Mouse (Mus musculus): ENCODE measurements around the gene Lamtor2.

Lamtor2 gene

DNA sequence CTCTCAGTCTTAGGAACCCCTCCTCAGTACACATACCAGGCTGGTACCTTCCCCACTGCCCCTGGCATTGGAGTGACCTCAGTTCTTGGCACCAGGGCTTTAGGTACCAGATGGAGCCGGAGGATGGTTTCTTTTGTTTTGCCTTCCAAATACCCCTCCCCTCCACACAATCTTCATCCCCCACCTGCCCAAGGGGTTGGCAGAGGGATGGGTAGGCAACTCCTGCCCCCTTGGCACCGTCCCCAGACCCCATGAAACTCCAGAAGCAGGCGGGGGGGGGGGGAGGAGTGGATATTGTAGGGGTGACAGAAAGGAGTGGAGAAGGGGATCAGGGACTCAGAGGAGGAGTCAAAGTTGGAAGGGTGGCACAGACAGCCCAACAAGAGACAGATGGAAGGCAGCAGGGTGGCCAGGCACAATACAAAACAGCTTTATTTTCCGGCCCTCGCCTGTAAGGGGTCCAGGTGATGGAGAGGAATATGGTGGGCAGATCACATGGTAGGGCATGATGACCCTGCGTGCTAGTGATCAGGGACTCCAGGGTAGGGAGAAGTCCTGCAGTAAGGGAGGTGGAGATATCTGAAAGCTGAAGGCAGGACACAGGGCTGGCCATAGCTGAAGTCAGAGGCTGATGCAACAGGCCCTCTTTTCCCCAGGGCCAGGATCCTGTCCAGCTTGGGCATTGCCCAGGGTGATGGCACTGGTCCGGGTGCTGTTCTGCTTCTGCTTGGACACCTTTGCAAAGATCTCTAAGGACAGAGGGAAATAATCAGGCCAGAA is 11.1 kb downstream of the Lamtor2 start:
- DNase-seq, result no peak

GRCm38 (mm10) chr3:88540085-88540484 is 12.8 kb downstream of the Lamtor2 start:
- DNase-seq, result no peak

GRCm38 (mm10) chr3:88539397-88539796 is 13.5 kb downstream of the Lamtor2 start:
- no peak for DNase-seq

DNA sequence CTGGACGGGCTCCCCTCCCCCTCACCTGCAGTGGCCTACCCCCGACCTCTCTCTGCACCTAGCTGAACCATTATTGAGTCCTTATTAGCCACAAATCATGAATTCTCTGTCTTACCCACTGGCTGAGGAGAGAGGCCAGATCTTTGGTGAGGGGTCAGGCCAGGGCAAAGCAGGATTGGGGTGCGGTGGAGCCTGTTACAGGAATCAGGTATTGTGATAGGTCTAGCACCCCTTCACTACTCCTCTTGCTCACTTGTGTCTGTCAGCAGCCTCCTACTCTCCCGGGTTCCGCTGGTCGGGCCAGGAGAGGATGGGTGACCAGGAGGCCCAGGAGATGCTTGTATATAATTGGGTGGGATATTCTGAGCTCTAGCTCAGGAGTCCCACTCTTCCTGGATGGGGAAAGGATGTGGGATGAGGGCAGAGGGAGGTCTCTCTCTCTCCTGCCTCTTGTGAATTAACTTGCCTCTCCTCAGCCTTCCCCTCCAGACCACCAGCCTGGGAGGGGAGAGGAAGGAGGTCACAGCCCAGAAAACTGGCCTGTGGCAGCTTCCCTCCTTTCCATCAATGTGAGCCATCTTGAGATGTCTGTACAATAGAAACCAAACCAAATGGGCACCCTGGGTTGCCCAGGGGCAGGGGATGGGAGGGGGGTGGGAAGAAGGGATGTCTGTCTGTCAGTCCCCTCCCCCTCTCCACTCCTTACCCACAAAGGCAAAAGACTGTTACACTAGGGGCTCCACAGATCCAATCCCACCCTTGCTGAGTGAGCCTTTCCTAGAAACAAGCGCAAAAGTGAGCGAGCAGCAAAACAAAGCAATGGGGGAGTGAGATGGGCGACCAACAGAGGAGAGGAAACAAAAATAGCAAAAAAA is 14.4 kb downstream of the Lamtor2 start:
- no peak for DNase-seq

DNA sequence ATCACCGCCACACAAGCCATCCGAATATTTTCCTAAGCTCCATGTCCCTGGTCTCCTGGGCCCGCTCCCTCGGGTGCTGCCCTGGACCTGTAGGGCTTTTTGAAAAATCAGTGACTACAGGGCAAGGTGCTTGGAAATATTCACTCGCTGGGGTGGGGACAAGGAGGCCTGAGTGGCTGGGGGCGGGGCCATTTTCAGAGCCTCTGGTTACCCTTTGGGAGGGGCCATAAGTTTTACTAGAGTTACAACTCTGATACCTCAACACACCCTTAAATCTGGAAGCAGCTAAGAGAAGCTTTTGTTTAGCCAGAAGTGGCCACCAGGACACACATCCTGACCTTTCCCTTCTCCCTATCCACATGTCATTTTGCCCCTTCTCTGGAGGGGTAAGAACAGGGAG is 15.7 kb downstream of the Lamtor2 start:
- DNase-seq, result peak; percentile 54

- peak; percentile 91 for DNase-seq
Measured at GRCm38 (mm10) chr3:88536103-88536930, 16.6 kb downstream of the Lamtor2 start.

- DNase-seq, result no peak
Measured at GRCm38 (mm10) chr3:88535527-88535926, 17.3 kb downstream of the Lamtor2 start.

- DNase-seq, result no peak
Measured at GRCm38 (mm10) chr3:88535005-88535404, 17.9 kb downstream of the Lamtor2 start.

GRCm38 (mm10) chr3:88533706-88534105 is 19.2 kb downstream of the Lamtor2 start:
- no peak for DNase-seq

- DNase-seq, result no peak
Measured at GRCm38 (mm10) chr3:88532689-88533511, 20.0 kb downstream of the Lamtor2 start.

- DNase-seq, result no peak
Measured at GRCm38 (mm10) chr3:88532299-88532674, 20.6 kb downstream of the Lamtor2 start, which contains the start of gene Mex3a. Mex3a (plus strand) TSS chr3:88532395.

- peak; percentile 89 for DNase-seq
Measured at GRCm38 (mm10) chr3:88531348-88532298, 21.3 kb downstream of the Lamtor2 start.

DNA sequence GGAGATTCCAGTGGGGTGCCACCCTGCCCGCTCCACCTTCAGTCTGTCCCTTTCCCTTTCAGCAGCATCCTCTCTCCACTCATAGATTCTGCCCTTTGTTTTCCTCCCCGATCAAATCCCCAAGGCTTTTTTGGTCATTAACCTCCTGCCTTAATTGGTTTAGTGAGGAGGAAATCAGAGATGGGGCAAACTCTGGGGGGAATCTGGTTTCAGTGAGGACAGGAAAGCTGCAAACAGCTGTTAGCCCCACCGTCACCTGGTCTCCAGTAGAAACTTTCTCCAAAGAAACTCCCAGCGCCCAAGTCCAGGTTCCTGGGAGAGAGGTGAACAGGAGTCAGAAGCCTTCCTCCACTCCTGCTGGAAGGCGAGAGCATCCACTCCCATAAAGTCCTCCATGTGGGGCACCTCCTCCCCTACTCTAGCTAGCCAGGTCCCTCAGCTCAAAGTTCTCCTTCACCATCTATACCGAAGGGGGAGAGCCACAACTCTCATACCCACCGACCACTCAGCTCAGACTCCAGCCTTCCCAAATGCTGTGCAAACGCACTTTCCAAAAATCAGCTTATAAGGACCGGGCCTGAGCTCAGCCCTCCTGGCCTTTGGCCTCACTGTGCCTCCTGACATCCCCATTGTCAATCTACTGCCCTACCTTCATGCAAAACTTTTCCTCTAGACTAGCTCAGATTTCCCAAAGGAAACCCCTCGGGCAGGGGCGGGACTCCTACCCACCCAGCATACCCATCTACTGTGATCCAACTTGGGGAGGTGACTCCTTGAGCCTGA is 22.6 kb downstream of the Lamtor2 start:
- no peak for DNase-seq

DNA sequence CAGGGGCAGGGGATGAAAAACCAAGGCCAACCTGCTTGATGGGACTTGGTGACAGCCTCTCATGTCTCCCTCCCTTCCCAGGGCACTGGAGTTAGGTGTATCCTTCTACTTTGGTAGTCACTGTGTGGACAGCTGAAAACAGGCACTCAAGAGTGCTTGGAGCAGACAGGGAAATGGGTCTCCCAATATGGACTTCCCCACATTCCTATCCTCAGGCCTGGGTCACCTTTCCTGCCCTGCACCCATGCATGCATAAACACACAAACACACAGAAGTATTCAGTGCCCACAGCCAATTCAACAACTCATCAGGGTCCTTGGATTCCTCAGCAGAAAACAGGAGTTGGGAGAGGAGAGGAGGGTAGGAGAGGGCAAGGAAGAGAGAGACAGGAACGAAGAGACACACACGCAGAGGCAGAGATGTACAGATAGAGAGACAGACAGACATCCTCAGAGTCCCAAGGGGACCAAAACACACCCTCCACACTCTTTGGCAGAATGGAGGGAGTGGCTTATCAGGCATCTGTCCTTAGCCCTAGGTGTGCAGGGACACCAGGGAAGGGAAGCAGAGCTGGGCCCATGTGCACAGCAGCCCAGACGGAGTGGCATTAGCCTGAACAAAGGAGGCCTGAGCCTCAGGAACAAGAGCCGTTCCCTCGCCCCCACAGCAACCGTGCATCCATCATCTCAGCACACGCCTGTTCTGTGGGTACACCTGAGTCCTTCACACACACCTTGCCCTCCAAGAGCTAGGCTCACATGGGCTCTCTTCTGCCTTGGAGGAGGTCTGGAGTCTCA is 23.5 kb downstream of the Lamtor2 start:
- no peak for DNase-seq

DNA sequence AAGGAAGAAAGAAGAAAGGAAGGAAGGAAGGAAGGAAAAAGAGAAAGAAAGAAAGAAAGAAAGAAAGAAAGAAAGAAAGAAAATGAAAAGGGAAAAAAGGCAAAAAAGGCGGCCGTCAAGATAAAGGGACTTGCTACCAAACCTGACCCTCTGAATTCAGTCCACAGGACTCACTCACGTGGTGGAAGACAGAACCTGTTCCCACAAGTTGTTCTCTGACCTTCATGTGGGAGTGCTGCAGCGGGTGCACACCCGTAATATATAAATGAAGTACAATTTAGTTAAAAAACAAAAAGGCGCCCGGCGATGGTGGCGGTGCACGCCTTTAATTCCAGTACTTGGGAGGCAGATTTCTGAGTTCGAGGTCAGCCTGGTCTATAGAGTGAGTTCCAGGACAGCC is 24.2 kb downstream of the Lamtor2 start:
- DNase-seq, result no peak

DNA sequence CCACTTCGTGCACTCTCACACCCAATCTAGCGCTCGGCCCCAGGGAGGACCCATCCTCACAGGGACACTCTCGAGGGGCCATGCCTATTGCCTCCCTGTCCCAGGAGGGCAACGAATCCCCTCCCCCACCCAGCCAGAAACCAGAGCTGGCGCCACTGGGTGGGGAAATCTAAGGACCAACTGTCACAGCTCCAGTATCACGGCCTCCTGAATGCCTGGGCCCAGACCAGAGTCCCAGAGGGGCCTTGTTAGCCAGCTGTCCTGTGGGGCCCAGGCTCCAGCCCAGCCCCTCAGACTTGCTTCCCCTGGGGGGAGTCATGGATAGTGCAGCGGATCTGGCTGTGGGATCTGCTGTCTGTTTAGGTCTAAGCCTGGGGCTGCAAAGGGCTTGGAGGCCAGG is 25.3 kb downstream of the Lamtor2 start:
- DNase-seq, result no peak

DNA sequence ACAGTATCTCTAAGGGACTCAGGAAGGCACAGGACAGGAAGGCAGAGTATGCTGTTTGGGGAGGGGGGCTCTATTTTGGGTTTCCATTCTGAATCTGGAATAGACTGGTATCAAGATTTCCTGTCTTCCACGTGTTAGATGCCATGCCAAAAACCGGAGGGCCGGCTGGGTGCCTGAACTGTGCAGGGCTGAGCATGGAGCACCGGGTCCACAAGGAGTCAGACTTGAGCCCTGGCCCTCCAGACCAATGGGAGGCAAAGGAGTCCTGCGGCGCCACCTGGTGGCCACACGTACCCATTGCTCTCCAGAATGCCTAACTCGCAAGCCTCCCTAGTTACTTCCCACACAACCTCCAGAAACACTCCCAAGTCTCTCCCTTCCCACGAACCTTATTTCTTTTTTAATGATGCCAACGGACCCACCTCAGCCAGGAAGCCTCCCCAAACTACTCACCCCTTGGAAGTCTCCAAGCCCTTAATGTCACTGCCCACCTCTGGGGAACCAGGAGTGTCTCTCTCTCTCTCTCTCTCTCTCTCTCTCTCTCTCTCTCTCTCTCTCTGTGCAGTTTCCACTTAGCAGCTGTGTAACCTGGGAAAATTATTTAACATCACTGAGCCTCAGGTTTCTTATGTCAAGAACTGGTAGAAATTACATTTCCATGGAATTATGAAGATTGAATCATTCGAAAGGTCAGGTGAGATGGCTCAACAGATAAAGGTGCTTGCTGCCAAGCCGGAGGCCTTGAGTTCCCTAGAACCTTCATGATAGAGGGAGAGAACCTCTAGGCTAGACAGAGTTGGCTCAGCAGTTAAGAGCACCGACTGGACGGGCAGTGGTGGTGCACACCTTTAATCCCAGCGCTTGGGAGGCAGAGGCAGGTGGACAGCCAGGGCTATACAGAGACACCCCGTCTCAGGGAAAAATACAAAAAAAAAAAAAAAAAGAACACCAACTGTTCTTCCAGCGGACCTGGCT is 26.4 kb downstream of the Lamtor2 start:
- DNase-seq, result peak; percentile 93

DNA sequence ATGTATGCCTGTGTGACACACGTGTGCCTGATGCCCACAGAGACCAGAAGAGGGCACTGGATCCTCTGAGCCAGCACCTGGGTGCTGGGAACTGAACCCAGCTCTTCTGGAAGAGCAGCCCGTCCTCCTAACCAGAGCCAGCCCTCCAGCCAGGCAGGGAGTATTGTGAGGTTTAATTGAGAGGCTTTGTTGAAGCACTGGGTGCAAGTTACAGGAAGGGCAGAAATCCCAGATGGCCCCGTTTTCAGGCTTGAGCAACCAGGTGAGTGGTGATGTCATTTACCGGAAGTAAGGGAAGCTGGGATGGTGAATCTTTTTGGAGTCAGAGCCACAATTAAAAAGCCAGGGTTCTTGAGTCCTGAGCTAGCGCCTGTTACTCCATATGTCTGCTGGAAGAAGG is 27.9 kb downstream of the Lamtor2 start:
- no peak for DNase-seq

Measured in lung, postnatal 36 days (tissue).